Mouse (Mus musculus) neutrophil, adult 5-6 weeks (primary cell): Measurements from ENCODE around the gene Mchr1. TPM values are rescaled to one million over a fixed set of nuclear protein-coding genes. Genes with fewer than 3 reads are reported as not detected.

ENCODE experiments used
- ATAC-seq: fragments of 151-379, 151-347 bp; 2 replicates; pipeline ENCODE4 v1.8.0; 2017; ENCODE audit warnings: mild to moderate bottlenecking, moderate TSS enrichment; ENCODE audit not compliant: insufficient number of reproducible peaks, poor library complexity, low FRiP score, severe bottlenecking; ENCODE audit errors: extremely low read depth
- total RNA-seq: library from RNA; stranded (forward); fragments of 200-1000 nt; gene quantifications from 2 replicates; pipeline ENCODE4 v1.2.3, GENCODE M21; 2017

Gene Mchr1
- total RNA-seq, 1 experiment from 2014 or later = not detected

- ATAC-seq = no peak
Observed at GRCm38 (mm10) chr15:81225016-81225415, 10.3 kb upstream of the Mchr1 start.

GRCm38 (mm10) chr15:81225732-81226131 lies 9.6 kb upstream of the Mchr1 start:
- ATAC-seq = no peak

GRCm38 (mm10) chr15:81226796-81227195 lies 8.5 kb upstream of the Mchr1 start:
- ATAC-seq = no peak

- no peak for ATAC-seq
Observed at GRCm38 (mm10) chr15:81227275-81227674, 8.0 kb upstream of the Mchr1 start.

- ATAC-seq = no peak
Observed at GRCm38 (mm10) chr15:81228258-81228657, 7.0 kb upstream of the Mchr1 start.

GRCm38 (mm10) chr15:81229791-81230190 lies 5.5 kb upstream of the Mchr1 start:
- no peak for ATAC-seq

- ATAC-seq = no peak
Observed at GRCm38 (mm10) chr15:81231325-81231724, 4.0 kb upstream of the Mchr1 start.

GRCm38 (mm10) chr15:81236062-81236461 lies 763 bp downstream of the Mchr1 start:
- ATAC-seq = no peak

GRCm38 (mm10) chr15:81237471-81237870 lies 2.2 kb downstream of the Mchr1 start:
- ATAC-seq = no peak

- 0 out of 2 replicates have a peak, but pooled peaks have one; percentile 23 for ATAC-seq
Observed at GRCm38 (mm10) chr15:81239261-81239660, 4.0 kb downstream of the Mchr1 start.

GRCm38 (mm10) chr15:81239794-81240343 lies 4.6 kb downstream of the Mchr1 start:
- no peak for ATAC-seq

- ATAC-seq = no peak
Observed at GRCm38 (mm10) chr15:81246890-81247289, 11.6 kb downstream of the Mchr1 start.

GRCm38 (mm10) chr15:81247583-81248340 lies 12.5 kb downstream of the Mchr1 start:
- ATAC-seq = no peak

GRCm38 (mm10) chr15:81248341-81248679 lies 13.0 kb downstream of the Mchr1 start:
- ATAC-seq = no peak

GRCm38 (mm10) chr15:81248951-81249579 lies 13.8 kb downstream of the Mchr1 start:
- no peak for ATAC-seq

- no peak for ATAC-seq
Observed at GRCm38 (mm10) chr15:81252626-81253174, 17.4 kb downstream of the Mchr1 start.

- ATAC-seq = no peak
Observed at GRCm38 (mm10) chr15:81253585-81253984, 18.3 kb downstream of the Mchr1 start.

- no peak for ATAC-seq
Observed at GRCm38 (mm10) chr15:81254113-81254640, 18.9 kb downstream of the Mchr1 start.

GRCm38 (mm10) chr15:81255063-81255462 lies 19.8 kb downstream of the Mchr1 start:
- no peak for ATAC-seq

GRCm38 (mm10) chr15:81258296-81258695 lies 23.0 kb downstream of the Mchr1 start:
- ATAC-seq = no peak
